Mouse (Mus musculus): ENCODE results near the gene Nhlrc2. TPM values are rescaled to one million over a fixed set of nuclear protein-coding genes. Genes with fewer than 3 reads are reported as not detected.

The Nhlrc2 gene
- total and polyA plus RNA-seq, 3 experiments = 9.9 to 18.3 (median 12.6) TPM

- H3K27me3 ChIP-seq (replicated peaks) = no peaks in the 10 kb centered on the region
- DNase-seq (ENCODE audit: extremely low read depth) = no peak
- dilution Hi-C loops (cut with MboI; ENCODE audit: extremely low pct_ligation_motif_present, extremely low pct_unique_long_range_greater_than_20kb, low sequenced_read_pairs) = no loop called here
- TF ChIP-seq MEF2A (IDR thresholded peaks at IDR 0.05; ENCODE audit: borderline replicate concordance, low read depth, low read length) (no peak), ZNF384 (IDR thresholded peaks at IDR 0.05; ENCODE audit: low read depth, low read length) (no peak), MAFK (IDR thresholded peaks at IDR 0.05; ENCODE audit: insufficient replicate concordance, low read length) (no peak), NELFE (IDR thresholded peaks at IDR 0.05; ENCODE audit: low read depth, low read length) (no peak), CHD1 (IDR thresholded peaks at IDR 0.05; ENCODE audit: low read depth, low read length) (no peak), IRF4 (IDR thresholded peaks at IDR 0.05; ENCODE audit: low read depth, low read length) (no peak), JUN (IDR thresholded peaks at IDR 0.05; ENCODE audit: insufficient read depth, low read depth, low read length) (no peak), MYC (IDR thresholded peaks at IDR 0.05; ENCODE audit: low read depth, low read length) (no peak), ELF1 (IDR thresholded peaks at IDR 0.05; ENCODE audit: low read depth, low read length) (no peak), TBP (conservative IDR thresholded peaks at IDR 0.05; ENCODE audit: low read depth, low read length) (no peak), POLR2AphosphoS2 (IDR thresholded peaks at IDR 0.05; ENCODE audit: low read depth, low read length) (no peak), EP300 (IDR thresholded peaks at IDR 0.05; ENCODE audit: low read length) (no peak), MAZ (IDR thresholded peaks at IDR 0.05; ENCODE audit: low read depth, low read length) (no peak), GABPA (IDR thresholded peaks at IDR 0.05; ENCODE audit: insufficient replicate concordance, low read depth, low read length) (no peak), MXI1 (IDR thresholded peaks at IDR 0.05; ENCODE audit: low read depth, low read length) (no peak), NRF1 (IDR thresholded peaks at IDR 0.05; ENCODE audit: low read depth, low read length) (no peak)
- no peak overlapping the region for H3K27ac ChIP-seq (ENCODE audit: insufficient read depth, low read depth)
- H3K79me2 ChIP-seq (replicated peaks; ENCODE audit: control insufficient read depth, extremely low read depth, insufficient read depth, poor library complexity, severe bottlenecking) = no peaks in the 10 kb centered on the region
- H3K9ac ChIP-seq (ENCODE audit: insufficient read depth, low read depth) = no peak overlapping the region
- H3K4me3 ChIP-seq (replicated peaks in 1 of 3; ENCODE audit: low read depth in 2 of 3, low read length in 2 of 3, poor library complexity in 1 of 3) = no peak overlapping the region
- in situ Hi-C loops (cut with MboI; ENCODE audit: low pct_ligation_motif_present, low pct_unique_long_range_greater_than_20kb, low sequenced_read_pairs) = no loop called here
- no peaks in the 10 kb centered on the region for H3K9me3 ChIP-seq (replicated peaks; ENCODE audit: low read length)
- no peaks in the 10 kb centered on the region for H3K36me3 ChIP-seq (replicated peaks in 1 of 2; ENCODE audit: control insufficient read depth in 1 of 2, insufficient read depth in 1 of 2, low read length in 1 of 2)
- no peak overlapping the region for H3K4me2 ChIP-seq (ENCODE audit: insufficient read depth, low read depth, poor library complexity, severe bottlenecking)
- H3K4me1 ChIP-seq (ENCODE audit: control insufficient read depth in 1 of 2, insufficient read depth in 2 of 2) = peaks cover 0 to 2% of the 10 kb centered on the region in 2 experiments; a peak in 1 of 4 replicates
Observed at GRCm38 (mm10) chr19:56608946-56609345, 60.9 kb downstream of the Nhlrc2 start.

- TF ChIP-seq KAT2A (IDR thresholded peaks at IDR 0.05; ENCODE audit: insufficient replicate concordance, low read length) (no peak), MAX (IDR thresholded peaks at IDR 0.05; ENCODE audit: low read length) (no peak), HCFC1 (IDR thresholded peaks at IDR 0.05; ENCODE audit: low read depth, low read length) (no peak), ZMIZ1 (IDR thresholded peaks at IDR 0.05; ENCODE audit: low read depth, low read length) (no peak), RAD21 (IDR thresholded peaks at IDR 0.05; ENCODE audit: low read depth, low read length) (no peak), MXI1 (IDR thresholded peaks at IDR 0.05; ENCODE audit: low read depth, low read length) (no peak), MYC (IDR thresholded peaks at IDR 0.05; ENCODE audit: low read depth, low read length) (no peak), E2F4 (IDR thresholded peaks at IDR 0.05; ENCODE audit: insufficient replicate concordance, low read depth, low read length) (no peak), ZC3H11A (IDR thresholded peaks at IDR 0.05; ENCODE audit: low read depth, low read length) (no peak), BHLHE40 (IDR thresholded peaks at IDR 0.05; ENCODE audit: low read depth, low read length) (no peak), TCF12 (IDR thresholded peaks at IDR 0.05; ENCODE audit: low read depth, low read length) (no peak), NRF1 (IDR thresholded peaks at IDR 0.05; ENCODE audit: low read depth, low read length) (no peak), ELF1 (IDR thresholded peaks at IDR 0.05; ENCODE audit: low read depth, low read length) (no peak), EP300 (IDR thresholded peaks at IDR 0.05; ENCODE audit: low read length) (no peak), USF2 (conservative IDR thresholded peaks at IDR 0.05; ENCODE audit: low read depth, low read length) (no peak), RCOR1 (conservative IDR thresholded peaks at IDR 0.05; ENCODE audit: low read depth, low read length) (no peak), CHD2 (IDR thresholded peaks at IDR 0.05; ENCODE audit: low read length) (no peak), ETS1 (conservative IDR thresholded peaks at IDR 0.05; ENCODE audit: low read depth, low read length) (no peak)
- peaks cover 0 to 2% of the 10 kb centered on the region in 2 experiments; a peak in 1 of 4 replicates for H3K4me1 ChIP-seq (ENCODE audit: control insufficient read depth in 1 of 2, insufficient read depth in 2 of 2)
- in situ Hi-C loops (cut with MboI; ENCODE audit: low pct_ligation_motif_present, low pct_unique_long_range_greater_than_20kb, low sequenced_read_pairs) = no loop called here
- H3K9me3 ChIP-seq (replicated peaks; ENCODE audit: low read length) = no peaks in the 10 kb centered on the region
- no peak overlapping the region for H3K9ac ChIP-seq (ENCODE audit: insufficient read depth, low read depth)
- H3K27me3 ChIP-seq (replicated peaks) = no peaks in the 10 kb centered on the region
- no peaks in the 10 kb centered on the region for H3K36me3 ChIP-seq (replicated peaks in 1 of 2; ENCODE audit: control insufficient read depth in 1 of 2, insufficient read depth in 1 of 2, low read length in 1 of 2)
- no peak overlapping the region for H3K4me2 ChIP-seq (ENCODE audit: insufficient read depth, low read depth, poor library complexity, severe bottlenecking)
- dilution Hi-C loops (cut with MboI; ENCODE audit: extremely low pct_ligation_motif_present, extremely low pct_unique_long_range_greater_than_20kb, low sequenced_read_pairs) = no loop called here
- no peaks in the 10 kb centered on the region for H3K79me2 ChIP-seq (replicated peaks; ENCODE audit: control insufficient read depth, extremely low read depth, insufficient read depth, poor library complexity, severe bottlenecking)
- H3K27ac ChIP-seq (ENCODE audit: insufficient read depth, low read depth) = no peak overlapping the region
- DNase-seq (ENCODE audit: extremely low read depth) = no peak
- H3K4me3 ChIP-seq (replicated peaks in 1 of 3; ENCODE audit: low read depth in 2 of 3, low read length in 2 of 3, poor library complexity in 1 of 3) = no peak overlapping the region
Observed at GRCm38 (mm10) chr19:56614131-56614530, 66.1 kb downstream of the Nhlrc2 start.
